Mouse (Mus musculus) heart, postnatal 36 days (tissue): ENCODE data around the gene Gm9268. TPM values are rescaled to one million over a fixed set of nuclear protein-coding genes. Genes with fewer than 3 reads are reported as not detected.
"Not testable (repeated sequence)": the region's sequence is repeated elsewhere in the genome, so short reads cannot be mapped to it uniquely, and the experiment has no call there.

Experiments
- DNase-seq, 2 experiments: peaks; one replicate each; pipeline ENCODE4 v3.0.0; 2021 to 2022
- intact Hi-C: fragments of 180-260 bp; cut with DNase I; formaldehyde crosslinking; loops from one replicate; pipeline ENCODE4 v1.15.1; 2025
- total RNA-seq, 2 experiments: library from RNA; stranded (reverse); gene quantifications; 2 replicates each; pipeline ENCODE4 v1.2.3; 2021

The Gm9268 gene
- total RNA-seq = not detected

GRCm38 (mm10) chr7:43018465-43018864, at the start of gene Gm9268:
Gene Gm9268 (plus strand): TSS chr7:43018765.
- DNase-seq, intact Hi-C loops: not testable (repeated sequence)

- intact Hi-C loops = no loop called here
- no peak for DNase-seq
Observed at GRCm38 (mm10) chr7:42980098-42980497, 38.5 kb upstream of the Gm9268 start.

- no peak for DNase-seq
- intact Hi-C loops = no loop called here
Observed at GRCm38 (mm10) chr7:42980739-42981138, 37.8 kb upstream of the Gm9268 start.

GRCm38 (mm10) chr7:43077831-43078230, 59.3 kb downstream of the Gm9268 start:
- DNase-seq = no peak
- intact Hi-C loops = no loop called here

Other genes with a start within 250 kb of the Gm9268 start
- not detected for gene Vmn2r62, start 225.2 kb upstream of the Gm9268 start, total RNA-seq
- under 1 TPM in 1 of 2 experiments, not detected in 1; 0.11 TPM for gene Gm2381, start 151.5 kb upstream of the Gm9268 start, total RNA-seq
- gene Vmn2r63, start 84.9 kb upstream of the Gm9268 start, total RNA-seq = not detected
- gene Zfp936, start 95.5 kb downstream of the Gm9268 start, total RNA-seq = not detected